Mouse (Mus musculus): ENCODE measurements around the gene Tigit.

Tigit gene

DNA sequence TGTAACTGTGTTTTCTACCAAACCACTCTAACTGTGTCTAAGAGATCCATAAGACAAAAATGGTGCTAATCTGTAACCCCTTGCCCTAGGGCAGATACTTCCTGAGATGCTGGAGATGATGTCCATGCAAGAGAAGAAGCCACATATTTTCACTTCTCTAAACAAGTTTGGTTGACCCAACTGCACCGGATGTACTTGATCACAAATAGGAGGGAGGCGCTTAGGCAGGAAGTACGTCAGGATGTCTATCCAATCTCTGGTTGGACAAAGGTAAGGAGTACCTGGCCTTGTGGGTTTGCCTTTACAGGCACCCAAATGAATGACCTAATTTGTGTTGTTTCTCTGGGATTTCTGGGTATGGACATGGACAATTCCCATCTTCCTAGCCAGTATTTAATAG is 4.3 kb upstream of the Tigit start:
- DNase-seq (ENCODE audit: low spot score in 2 of 2) = no peak

DNA sequence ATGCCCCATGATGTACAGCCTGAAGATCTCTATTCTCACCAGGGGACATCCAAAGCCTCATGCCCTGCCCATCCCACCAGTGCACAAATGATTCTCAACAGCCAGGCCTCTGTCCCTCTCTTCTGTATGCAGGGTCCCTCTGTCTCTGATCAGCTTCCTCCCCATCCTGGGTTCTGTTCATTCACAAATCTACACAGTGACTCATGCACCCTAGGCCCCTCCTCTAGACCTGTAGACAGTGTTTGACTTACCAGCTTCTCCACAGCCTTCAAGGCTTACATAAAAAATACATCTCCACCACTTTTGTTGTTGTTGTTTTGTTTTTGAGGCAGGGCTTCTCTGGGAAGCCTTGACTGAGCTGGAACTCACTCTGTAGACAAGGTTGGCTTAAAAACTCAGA is 915 bp upstream of the Tigit start:
- DNase-seq (ENCODE audit: low spot score in 2 of 2) = no peak

DNA sequence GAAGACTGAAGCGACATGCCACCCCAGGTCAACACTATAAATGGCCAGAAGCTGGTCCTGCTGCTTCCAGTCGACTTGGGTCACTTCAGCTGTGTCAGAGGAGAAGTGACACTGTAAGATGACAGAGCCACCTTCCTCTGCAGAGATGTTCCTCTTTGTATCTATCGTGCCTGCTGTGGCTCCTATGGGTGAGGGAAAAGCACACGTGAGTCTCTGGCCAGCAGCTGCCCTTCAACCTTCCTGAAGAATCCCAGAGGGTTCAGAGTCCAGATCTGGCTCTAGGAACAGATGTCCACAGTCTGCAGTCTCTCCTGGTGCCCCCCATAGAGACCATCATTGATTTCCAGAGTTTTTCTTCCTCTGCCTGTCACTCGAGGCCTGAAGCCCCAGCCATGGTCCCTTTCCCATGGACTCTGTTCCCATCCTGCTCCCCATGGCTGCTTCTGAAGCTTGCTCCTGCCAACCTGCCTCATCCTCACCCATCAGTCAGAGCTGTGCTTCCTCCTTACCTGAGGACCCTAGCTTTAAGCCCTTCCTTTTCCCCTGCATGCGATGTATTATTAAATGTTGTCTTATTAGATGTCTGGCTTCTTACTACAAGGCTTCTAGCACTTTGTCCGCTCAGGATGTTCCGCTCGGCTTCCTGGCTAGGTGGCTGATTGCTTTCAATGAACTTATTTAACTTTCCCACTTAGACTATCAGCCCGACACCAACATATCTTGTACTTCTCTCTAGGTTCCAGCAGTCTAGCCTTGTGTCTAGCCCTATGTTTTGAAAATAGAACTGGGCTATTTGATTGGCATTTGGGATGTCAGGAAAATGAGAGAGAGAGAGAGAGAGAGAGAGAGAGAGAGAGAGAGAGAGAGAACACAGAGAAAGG is 1.6 kb downstream of the Tigit start:
- no peak for DNase-seq (ENCODE audit: low spot score in 2 of 2)

DNA sequence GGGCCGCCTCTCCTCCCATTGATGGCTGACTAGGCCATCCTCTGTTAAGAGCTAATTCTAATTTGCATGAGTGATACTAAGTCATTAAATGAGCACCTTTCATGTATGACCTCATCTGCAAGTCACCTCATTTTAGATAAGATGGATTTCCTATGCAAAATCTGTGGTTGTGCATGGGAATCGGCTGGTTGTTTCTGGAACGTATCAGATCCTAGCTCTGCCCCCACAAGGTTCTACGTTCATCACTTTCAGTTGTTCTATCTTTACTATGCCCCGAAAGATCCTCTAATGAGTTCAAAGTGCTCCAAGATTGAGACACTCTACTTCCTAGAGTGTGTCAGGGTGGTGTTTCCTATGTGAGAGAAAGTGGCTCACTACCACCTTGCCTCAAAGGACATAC is 2.4 kb downstream of the Tigit start:
- DNase-seq (ENCODE audit: low spot score in 2 of 2) = no peak

DNA sequence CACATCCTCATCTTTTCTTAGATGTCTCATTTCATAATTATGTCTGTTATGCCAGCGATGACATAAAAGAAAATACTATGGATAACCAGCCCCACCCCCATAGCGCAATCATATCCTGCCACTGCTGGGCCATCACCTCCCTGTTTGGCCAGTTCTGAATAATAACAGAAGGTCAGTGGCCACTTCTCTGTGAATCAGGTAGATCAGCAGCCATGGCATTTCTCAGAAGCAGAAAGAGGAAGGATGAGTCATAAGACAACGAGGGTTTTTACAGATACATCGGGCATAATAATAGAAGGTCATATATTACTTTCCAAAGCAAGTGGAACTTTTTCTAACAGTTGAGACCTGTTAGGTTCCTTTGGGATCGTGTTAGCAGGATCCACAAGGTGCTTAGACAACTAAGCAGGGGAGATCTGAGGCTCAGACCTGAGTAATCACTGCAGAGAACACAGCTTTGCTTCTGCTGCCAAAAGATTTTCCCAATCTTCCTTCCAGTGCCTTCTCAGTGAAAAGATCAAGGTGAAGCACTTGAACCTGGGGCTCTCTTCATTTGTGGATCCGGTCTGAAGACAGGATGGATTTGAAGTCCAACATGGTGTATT is 8.7 kb downstream of the Tigit start:
- DNase-seq (ENCODE audit: low spot score in 2 of 2) = no peak

DNA sequence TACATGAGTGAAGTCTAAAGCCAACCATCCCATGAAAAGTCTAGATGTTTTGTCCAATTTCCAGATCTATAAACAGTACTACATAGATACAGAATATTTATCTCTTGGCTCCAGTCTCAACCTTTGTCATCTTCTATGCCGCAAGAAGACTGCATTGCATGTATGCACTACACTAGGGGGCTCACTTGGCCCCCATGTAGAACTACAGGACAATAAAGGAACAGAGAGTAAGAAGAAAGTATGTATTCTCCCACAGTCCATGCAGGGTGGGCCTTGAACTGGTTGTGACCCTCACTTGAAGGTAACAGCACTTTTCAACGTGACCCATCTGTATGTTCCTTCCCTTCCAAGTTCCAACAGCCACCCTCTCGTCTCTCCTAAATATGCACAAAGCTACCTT is 9.7 kb downstream of the Tigit start:
- no peak for DNase-seq (ENCODE audit: low spot score in 2 of 2)

DNA sequence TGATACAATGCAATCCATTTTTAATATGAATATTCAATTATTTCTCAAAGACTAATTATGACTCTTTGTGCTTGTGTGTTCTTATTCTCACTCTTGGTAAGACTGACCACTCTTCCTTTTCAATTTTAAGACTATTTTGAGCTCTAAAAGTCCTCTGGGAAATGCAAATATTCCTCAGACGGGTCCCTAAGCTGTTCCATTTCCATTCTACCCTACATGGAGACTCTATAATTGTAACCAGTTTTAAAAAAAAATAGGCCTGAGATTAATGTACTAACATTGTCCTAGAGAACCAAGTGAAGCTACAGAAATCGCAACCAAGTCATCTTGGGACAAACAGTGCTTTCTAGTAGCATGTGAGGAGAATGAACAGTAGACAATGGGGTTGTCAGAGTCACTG is 10.7 kb downstream of the Tigit start:
- DNase-seq (ENCODE audit: low spot score in 2 of 2) = no peak

DNA sequence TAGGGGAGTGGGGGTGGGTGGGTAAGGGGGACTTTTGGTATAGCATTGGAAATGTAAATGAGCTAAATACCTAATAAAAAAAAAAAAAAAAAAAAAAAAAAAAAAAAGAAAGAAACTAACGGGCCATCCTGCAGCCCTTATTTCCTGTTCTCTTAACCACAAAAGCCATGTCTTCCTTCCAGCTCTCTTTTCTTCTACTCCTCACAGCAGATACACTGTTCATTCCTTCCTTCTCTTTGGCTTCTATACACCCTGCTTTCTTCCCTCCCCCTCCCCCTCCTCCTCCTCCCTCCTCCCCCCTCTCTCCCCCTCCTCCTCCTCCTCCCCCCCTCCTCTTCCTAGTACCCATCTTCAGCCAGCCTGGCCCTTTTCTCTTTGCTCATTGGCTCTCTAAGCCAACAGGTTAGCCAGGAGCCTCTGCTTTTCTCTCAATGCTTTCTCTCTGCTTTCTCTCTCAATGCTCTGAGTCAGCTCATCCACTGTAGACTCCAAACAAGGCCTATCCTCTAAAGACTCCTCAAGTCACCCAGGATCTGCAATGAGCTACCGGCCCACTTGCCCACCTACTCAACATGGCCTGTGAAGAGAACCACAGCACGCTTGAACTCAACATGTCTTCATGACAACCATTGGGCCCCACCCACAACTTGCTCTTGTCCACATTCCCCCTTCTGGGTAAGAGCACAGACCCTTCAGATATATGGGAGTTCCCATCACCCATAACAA is 13.4 kb downstream of the Tigit start:
- DNase-seq (ENCODE audit: low spot score in 2 of 2) = no peak

DNA sequence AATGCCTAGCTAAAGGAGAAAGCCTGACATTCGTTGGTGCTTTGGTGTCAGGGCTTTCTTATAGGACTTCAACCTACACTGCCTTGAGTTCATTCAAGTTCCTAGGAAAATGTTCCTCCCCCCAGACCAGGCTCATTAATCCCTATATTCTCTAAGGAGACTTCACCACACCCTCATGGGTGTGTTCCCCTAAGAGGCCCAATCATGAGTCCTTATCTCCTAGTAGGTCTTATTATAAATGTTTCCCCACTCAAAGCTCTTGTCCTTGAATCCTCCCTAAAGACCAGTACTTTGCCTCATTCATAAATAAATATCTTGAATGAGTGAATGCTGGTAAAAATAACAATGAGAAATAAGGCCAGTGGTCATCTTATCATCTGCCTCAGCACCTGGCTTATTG is 16.3 kb downstream of the Tigit start:
- no peak for DNase-seq (ENCODE audit: low spot score in 2 of 2)

DNA sequence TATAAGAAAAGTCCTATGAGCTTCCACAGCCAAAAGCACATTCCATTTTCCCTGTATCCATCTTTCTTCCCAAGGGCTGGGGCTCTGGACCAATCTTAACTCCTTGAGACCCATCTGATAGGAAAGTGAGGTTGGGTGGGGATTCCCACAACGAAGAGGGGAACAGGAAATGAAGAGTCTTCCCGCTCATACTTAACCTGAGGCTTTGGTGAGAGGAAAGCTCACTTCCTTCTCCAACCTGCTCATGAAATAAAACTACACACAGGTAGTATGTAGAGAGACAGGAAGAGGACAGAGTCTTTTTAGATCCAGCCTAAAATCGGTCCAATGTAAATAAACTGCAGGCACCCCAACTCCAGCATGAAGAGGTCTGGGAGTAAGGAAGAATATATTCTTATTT is 17.0 kb downstream of the Tigit start:
- no peak for DNase-seq (ENCODE audit: low spot score in 2 of 2)

DNA sequence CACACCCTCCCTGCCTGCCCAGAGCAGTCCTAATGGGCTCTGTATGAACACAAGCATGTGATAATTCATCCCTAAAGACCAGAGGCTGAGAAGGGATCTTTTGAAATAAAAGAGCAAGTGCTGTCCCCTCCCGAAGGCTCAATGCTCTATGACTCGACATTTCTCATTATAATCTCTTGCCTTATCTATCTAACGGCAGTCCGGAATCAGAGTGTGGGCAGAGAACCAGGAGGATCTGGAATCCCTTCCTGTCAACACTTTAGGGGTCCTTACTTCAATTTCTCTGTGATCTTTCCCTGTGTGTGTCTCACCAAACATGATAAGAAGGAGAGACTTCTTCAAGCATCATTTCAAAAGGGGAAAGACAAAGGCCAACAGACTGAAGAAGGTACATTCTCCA is 18.1 kb downstream of the Tigit start:
- DNase-seq (ENCODE audit: low spot score in 2 of 2) = no peak

DNA sequence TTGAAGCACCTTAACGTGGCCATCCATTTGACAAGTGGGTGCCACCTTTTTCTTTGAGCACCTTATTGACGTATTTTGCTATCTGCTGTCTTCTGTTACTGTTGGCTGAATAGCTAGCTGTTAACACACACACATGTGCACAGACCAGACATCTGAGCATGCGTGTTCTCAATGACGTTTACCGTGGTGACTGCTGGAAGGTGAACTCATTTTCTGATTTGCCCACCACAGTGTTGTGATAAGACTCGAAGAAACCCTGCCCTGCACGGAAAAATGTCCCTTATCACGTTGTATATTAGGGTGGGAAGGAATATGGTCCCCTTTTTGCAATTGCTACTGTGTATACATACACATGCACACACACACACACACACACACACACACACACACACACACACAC is 22.7 kb downstream of the Tigit start:
- DNase-seq (ENCODE audit: low spot score in 2 of 2) = no peak

DNA sequence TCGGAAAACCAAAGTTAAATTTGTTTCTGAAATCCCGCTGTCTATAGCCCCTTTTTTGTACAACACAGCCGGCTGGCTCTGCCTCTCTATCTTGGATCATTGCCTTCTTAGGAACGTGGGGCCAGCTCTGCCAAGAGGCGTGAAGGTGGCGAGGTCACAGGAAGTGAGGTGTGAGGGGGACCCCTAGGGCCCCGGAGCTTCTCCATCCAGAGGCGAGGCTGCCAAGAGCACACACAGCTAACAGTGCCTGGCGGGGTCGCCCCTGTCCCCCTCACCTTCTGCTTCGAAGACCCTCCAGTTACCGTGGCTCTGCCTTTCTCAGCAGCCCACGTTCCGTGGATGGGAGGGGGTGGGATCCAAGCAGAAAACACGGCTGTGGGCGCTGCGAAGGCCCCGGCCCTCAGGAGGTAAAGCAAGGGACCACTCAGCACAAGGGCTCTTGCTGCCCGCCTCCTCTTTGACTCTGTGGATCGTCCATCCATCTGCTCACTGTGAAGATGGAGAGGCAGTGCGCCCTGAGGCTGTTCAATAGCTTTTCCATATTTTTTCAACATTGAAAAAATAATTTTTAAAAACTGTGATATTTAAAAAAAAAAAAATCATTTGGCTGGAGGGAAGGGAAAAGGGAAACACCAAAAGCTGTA is 25.4 kb downstream of the Tigit start:
- DNase-seq (ENCODE audit: low spot score in 2 of 2) = peak in 1 of 2 experiments; percentile 6

DNA sequence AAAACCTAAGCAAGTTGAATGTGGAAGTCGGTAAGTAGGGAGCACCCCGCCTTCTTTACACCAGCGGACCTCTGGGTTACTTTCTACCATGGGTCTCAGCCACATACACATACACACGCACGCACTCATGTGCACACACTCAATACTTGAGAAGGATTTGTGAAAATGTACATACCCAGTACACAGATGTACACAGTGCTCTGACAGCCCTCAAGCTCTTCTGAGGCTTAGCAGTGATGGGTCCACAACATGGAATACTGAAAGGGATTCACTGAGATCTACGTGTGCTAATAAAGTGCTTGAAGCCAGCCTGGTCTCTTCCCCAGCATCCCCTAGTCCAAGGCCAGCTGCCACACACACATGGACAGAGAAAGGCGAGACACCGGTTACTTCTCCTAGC is 26.7 kb downstream of the Tigit start:
- no peak for DNase-seq (ENCODE audit: low spot score in 2 of 2)

DNA sequence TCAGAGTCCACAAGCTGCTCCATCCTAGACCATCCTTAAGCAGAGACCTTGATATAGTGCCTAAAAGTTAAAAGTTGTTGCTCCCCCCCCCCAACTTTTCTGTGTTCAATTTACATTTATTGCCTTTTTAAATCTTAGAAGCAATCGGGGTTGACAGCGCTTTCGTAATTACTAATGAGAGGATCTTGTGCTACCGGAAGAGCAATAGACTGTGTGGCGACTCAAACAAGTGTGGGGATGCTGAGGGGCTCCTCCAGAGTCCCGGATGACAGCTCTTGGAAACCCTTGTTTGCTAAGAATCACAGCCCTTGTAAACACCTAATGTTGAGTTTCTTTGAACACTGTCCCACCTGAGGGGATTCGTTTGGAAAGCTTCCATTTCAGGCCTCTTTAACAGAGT is 29.9 kb downstream of the Tigit start:
- no peak for DNase-seq (ENCODE audit: low spot score in 2 of 2)

DNA sequence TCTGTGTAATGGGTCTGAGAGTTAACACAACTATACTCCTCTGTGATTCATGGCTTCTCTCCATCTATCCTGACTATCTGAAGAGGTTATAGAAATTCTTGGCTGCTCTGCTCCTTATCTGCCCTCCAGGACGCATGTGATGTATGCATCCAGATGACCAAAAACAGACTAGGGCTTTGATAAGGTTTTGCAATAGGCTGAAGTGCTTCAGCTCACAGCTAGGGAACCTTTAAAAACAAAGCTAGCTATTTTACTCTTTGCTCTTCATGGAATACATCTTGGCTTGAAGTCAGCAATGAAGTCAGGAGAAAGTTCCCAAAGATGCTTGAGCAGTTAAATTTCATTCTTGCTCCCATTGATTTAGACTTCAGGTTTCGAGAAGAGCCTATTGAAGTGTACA is 32.2 kb downstream of the Tigit start:
- no peak for DNase-seq (ENCODE audit: low spot score in 2 of 2)

DNA sequence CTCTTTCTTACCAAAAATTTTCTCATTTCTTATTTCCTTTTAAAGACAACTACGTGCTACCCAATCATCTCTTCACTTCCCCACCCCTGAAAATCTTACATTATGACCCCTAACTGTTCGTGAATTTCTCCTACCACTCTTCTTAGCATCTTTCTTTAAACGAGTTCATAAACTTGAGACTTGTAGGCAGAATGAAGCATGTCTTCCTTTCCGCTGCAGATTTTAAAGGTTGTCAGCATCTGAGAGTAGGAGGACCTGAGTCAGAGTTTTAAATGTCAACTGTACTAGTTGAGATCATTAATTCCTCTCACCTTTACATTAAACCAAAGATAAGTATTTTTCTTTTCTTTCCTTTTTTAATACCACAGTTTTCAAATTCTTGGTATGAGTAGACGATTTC is 35.3 kb downstream of the Tigit start:
- DNase-seq (ENCODE audit: low spot score in 2 of 2) = no peak

DNA sequence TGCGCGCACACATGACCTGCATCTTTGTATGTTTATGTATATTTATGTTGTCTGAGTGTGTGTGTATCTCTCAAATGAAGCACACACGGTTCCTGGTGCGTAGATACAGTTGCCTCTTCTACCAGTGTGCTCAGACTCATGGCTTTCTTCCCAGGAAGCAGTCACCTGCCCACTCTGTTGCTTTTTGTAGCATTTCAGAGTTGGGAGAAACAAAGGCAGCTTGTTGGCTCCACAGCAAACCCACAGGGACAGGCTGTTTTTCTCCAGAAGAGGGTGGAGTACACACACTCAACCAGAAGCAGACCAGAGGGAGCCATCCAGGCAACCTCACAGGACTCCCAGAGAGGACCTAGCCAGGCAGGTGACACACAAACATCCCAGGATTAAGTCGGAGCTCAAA is 38.0 kb downstream of the Tigit start:
- no peak for DNase-seq (ENCODE audit: low spot score in 2 of 2)

DNA sequence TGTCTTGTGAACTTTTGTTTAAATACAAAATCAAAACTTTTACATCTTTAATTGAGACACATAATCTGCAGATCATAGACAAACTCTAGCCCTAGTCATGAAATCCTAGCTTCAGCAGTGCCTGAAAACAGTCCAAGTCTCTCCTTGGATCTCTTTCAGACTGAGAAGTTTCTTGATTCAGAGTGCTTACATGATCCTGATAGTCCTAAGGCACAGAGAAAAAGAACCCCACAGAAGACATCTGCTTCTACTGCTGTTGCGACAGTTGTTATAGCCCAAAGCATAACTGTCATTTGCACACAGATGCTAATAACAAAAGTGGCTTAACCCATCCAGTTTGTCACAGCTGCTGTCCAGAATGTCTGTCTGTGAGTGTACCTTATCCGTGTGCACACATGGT is 38.7 kb downstream of the Tigit start:
- no peak for DNase-seq (ENCODE audit: low spot score in 2 of 2)

DNA sequence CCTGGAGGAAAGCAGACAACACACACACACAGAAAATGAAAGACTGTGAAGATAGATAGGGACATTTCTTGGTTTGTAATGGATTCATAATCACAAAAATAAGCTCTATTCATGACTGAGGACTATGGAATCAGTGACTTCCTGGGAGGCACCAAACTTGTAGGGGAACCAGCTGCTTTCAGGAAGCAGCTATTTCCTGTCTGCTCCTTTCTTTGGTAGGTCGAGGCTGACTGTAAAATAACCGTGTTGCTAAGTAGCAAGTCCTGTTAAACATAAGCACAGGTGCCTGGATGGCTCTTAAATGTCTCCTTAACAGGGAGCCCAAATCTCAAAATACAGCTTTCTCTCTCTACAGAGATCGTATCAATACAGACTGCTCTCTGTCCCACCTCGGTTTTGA is 39.1 kb downstream of the Tigit start:
- no peak for DNase-seq (ENCODE audit: low spot score in 2 of 2)

DNA sequence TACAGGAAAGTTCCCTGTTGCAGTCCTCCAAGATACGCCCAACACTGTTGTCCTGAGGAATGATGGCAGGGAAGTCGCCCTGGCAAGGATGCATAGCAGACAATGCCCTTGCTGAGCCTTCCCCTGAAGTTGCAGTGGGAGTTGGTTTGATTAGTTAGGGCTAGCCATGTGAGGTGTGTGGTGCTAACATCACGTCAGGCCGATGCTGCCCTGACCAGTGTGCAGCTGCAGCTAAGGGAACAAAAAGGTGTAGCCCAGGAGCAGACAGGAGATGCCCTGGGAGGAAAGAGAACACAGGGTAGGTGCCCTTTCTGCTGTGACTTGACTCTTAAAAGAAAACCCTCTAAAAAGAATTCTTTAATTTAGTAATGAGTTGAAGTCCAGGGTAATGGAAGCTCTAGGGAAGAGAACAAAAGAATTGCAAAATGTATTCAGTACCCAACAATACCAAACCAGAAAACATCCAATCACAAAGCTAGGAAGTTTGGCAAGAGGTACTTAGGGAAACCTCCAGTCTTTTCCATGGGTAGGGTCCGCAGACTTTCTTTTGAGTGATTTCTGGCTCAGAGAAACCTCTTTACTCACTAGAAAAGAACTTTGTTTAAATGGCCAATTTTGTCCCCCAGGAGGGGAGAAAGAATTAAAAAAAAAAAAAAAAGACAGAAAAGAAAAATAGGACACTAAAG is 40.5 kb downstream of the Tigit start:
- no peak for DNase-seq (ENCODE audit: low spot score in 2 of 2)

DNA sequence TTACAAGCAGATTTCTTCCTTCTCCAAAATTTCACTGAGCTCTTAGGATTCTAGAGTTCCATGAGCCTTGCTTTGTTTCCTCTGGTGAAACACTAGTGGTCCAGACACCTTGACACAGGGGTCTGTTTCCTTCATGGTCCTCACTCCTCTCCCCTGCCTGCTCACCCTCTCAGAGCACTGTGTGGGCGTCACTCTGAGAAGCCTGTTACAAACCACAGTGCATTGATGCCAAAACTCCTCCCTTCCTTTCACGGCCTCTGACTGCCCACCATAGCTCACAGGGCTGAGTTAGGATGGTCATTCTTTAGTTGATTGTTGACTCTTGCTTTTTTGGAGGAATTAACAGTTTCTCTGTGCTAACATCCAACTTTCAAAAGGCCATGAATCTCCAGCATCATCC is 43.6 kb downstream of the Tigit start:
- no peak for DNase-seq (ENCODE audit: low spot score in 2 of 2)

Data from urinary bladder, postnatal 36 days (tissue).